Mouse (Mus musculus) liver, embryonic 14.5 days (tissue): ENCODE results near the gene Eef1a2. TPM values are rescaled to one million over a fixed set of nuclear protein-coding genes. Genes with fewer than 3 reads are reported as not detected.
A peak's percentile ranks its signal among the peaks of the same experiment; 100 is the strongest.
"Not testable (repeated sequence)": the region's sequence is repeated elsewhere in the genome, so short reads cannot be mapped to it uniquely, and the experiment has no call there.

Source experiments
- ATAC-seq: fragments of 200-750 bp; cut with Nextera tagmentation; 2 replicates; pipeline ENCODE4 v1.8.0; 2017; ENCODE audit warnings: moderate number of reproducible peaks, mild to moderate bottlenecking, moderate library complexity; ENCODE audit not compliant: insufficient read depth
- DNase-seq, 3 experiments: peaks; one replicate each; pipeline ENCODE4 v3.0.0-alpha.2; 2012 to 2013; ENCODE audit warnings: low read depth in 3 of 3, low spot score in 3 of 3
- H3K27ac ChIP-seq: fragments of 300-500 bp; sonication (generic); 2 replicates; pipeline ENCODE4 v1.5.1; 2014; ENCODE audit warnings: moderate library complexity, mild to moderate bottlenecking, control low read depth, inconsistent platforms
- H3K27me3 ChIP-seq: fragments of 300-500 bp; sonication (generic); 2 replicates; pipeline ENCODE4 v1.6.1; 2014; ENCODE audit warnings: mild to moderate bottlenecking, low read length, moderate library complexity; ENCODE audit not compliant: control insufficient read depth, insufficient read depth
- H3K36me3 ChIP-seq: fragments of 300-500 bp; sonication (generic); replicated peaks from 2 replicates; pipeline ENCODE4 v1.6.1; 2014; ENCODE audit warnings: low read depth; ENCODE audit not compliant: control insufficient read depth, insufficient read depth
- H3K4me1 ChIP-seq, 2 experiments: fragments of 200-500 bp in 1 of 2; fragments of 300-500 bp in 1 of 2; sonication (generic) in 1 of 2; replicated peaks; 2 replicates each; pipeline ENCODE4 v1.6.1; 2012 to 2014; ENCODE audit warnings: antibody characterized with exemption in 1 of 2, inconsistent platforms in 1 of 2, low read length in 1 of 2; ENCODE audit not compliant: control insufficient read depth in 2 of 2, insufficient read depth in 2 of 2
- H3K4me2 ChIP-seq: fragments of 300-500 bp; sonication (generic); 2 replicates; pipeline ENCODE4 v1.6.1; 2014; ENCODE audit warnings: low read depth, mild to moderate bottlenecking, control low read depth, moderate library complexity
- H3K4me3 ChIP-seq, 2 experiments: fragments of 200-500 bp in 1 of 2; fragments of 300-500 bp in 1 of 2; sonication (generic) in 1 of 2; 2 replicates each; pipeline ENCODE4 v1.5.1; 2012 to 2014; ENCODE audit warnings: low read depth in 2 of 2, low read length in 2 of 2, mild to moderate bottlenecking in 2 of 2, control low read depth in 1 of 2, inconsistent platforms in 1 of 2, moderate library complexity in 1 of 2; ENCODE audit not compliant: insufficient read depth in 1 of 2
- H3K9ac ChIP-seq: fragments of 300-500 bp; sonication (generic); replicated peaks from 2 replicates; pipeline ENCODE4 v1.6.1; 2014; ENCODE audit warnings: mild to moderate bottlenecking, control low read depth, moderate library complexity
- H3K9me3 ChIP-seq: fragments of 300-500 bp; sonication (generic); 2 replicates; pipeline ENCODE4 v1.6.1; 2016; ENCODE audit warnings: low read length, mixed read lengths; ENCODE audit not compliant: control insufficient read depth
- CTCF ChIP-seq: IDR thresholded peaks from 2 replicates; pipeline ENCODE4 v1.5.1; 2016; ENCODE audit warnings: antibody characterized with exemption, low read depth, control low read depth
- EP300 ChIP-seq: IDR thresholded peaks from 2 replicates; pipeline ENCODE4 v1.6.1; 2016; ENCODE audit warnings: antibody characterized with exemption, low read depth
- WGBS: fragments of 180-500 bp; shearing (Covaris S2); extraction: QIAGEN DNeasy Blood & Tissue Kit; methylation state at CpG from one replicate; pipeline ENCODE4 v1.1.7; 2014; ENCODE audit not compliant: insufficient replicate concordance; 5-methylcytosine and 5-hydroxymethylcytosine counted together
- polyA plus RNA-seq, 2 experiments: library from polyadenylated mRNA; depleted of rRNA in 1 of 2; stranded (reverse) in 1 of 2; unstranded in 1 of 2; fragments of >200 nt; fragmentation: Nextera tagmentation in 1 of 2; extraction: Ambion mirVana in 1 of 2; gene quantifications; 2 replicates each; pipeline versions ENCODE4 v1.2.1 to v1.2.3; 2012 to 2014

Gene Eef1a2
- polyA plus RNA-seq, 2 experiments: not detected

GRCm38 (mm10) chr2:181201606-181202005 lies 44.8 kb upstream of the Eef1a2 start:
- TF ChIP-seq CTCF (no peak), EP300 (no peak)
- no peak overlapping the region for H3K9ac ChIP-seq
- H3K9me3 ChIP-seq: no peaks in the 10 kb centered on the region
- H3K4me1 ChIP-seq: peaks cover 24 to 35% of the 10 kb centered on the region in 2 experiments
- no peak overlapping the region for H3K27ac ChIP-seq
- DNase-seq (no peak), ATAC-seq (no peak)
- H3K4me3 ChIP-seq: no peak overlapping the region
- no peaks in the 10 kb centered on the region for H3K27me3 ChIP-seq
- WGBS: 48% methylated on average over 3 of the region's 3 CpGs
- no peaks in the 10 kb centered on the region for H3K36me3 ChIP-seq
- H3K4me2 ChIP-seq: no peak overlapping the region

GRCm38 (mm10) chr2:181196628-181197300 lies 40.0 kb upstream of the Eef1a2 start:
- no peak overlapping the region for H3K27ac ChIP-seq
- H3K4me2 ChIP-seq: no peak overlapping the region
- WGBS: 59% methylated on average over 4 of the region's 4 CpGs
- ATAC-seq (peak; percentile 74; the same call in 1 of the 2 replicates), DNase-seq (no peak)
- H3K36me3 ChIP-seq: no peaks in the 10 kb centered on the region
- TF ChIP-seq CTCF: no peak
- peak; percentile 57 for TF ChIP-seq EP300
- no peaks in the 10 kb centered on the region for H3K9me3 ChIP-seq
- H3K4me3 ChIP-seq: no peak overlapping the region
- no peaks in the 10 kb centered on the region for H3K27me3 ChIP-seq
- H3K4me1 ChIP-seq: peaks cover 10 to 13% of the 10 kb centered on the region in 2 experiments
- H3K9ac ChIP-seq: no peak overlapping the region; the same call in 1 of the 2 replicates

GRCm38 (mm10) chr2:181193044-181193443 lies 36.2 kb upstream of the Eef1a2 start:
- Histone ChIP-seq H3K4me3 (no peak overlapping the region), H3K27me3 (no peaks in the 10 kb centered on the region), H3K4me1 (peaks cover 19 to 21% of the 10 kb centered on the region in 2 experiments), H3K36me3 (no peaks in the 10 kb centered on the region), H3K27ac (no peak overlapping the region), H3K9me3 (no peaks in the 10 kb centered on the region), H3K4me2 (no peak overlapping the region), H3K9ac (no peak overlapping the region)
- TF ChIP-seq CTCF: no peak
- 36% methylated on average over 3 of the region's 3 CpGs for WGBS
- DNase-seq (no peak), ATAC-seq (no peak)

GRCm38 (mm10) chr2:181191936-181192335 lies 35.1 kb upstream of the Eef1a2 start:
- Histone ChIP-seq H3K36me3 (no peaks in the 10 kb centered on the region), H3K27ac (no peak overlapping the region), H3K4me3 (no peak overlapping the region), H3K4me1 (peaks cover 17 to 19% of the 10 kb centered on the region in 2 experiments), H3K9ac (no peak overlapping the region), H3K9me3 (no peaks in the 10 kb centered on the region), H3K4me2 (no peak overlapping the region), H3K27me3 (no peaks in the 10 kb centered on the region)
- no peak for ATAC-seq
- no peak for DNase-seq
- 61% methylated on average over 4 of the region's 4 CpGs for whole genome bisulfite sequencing
- TF ChIP-seq CTCF (no peak), EP300 (no peak)

- not testable (repeated sequence) for DNase-seq, H3K9me3 ChIP-seq, H3K4me3 ChIP-seq, H3K36me3 ChIP-seq, H3K4me2 ChIP-seq, H3K27me3 ChIP-seq, H3K27ac ChIP-seq, H3K9ac ChIP-seq, ATAC-seq
- 52% methylated on average over 4 of the region's 4 CpGs for WGBS
- peaks cover 11 to 16% of the 10 kb centered on the region in 2 experiments for H3K4me1 ChIP-seq
Observed at GRCm38 (mm10) chr2:181191385-181191784, 34.6 kb upstream of the Eef1a2 start.
